Mouse (Mus musculus): ENCODE data around the gene Gm16223.

- no peak for TF ChIP-seq GATA1 (IDR thresholded peaks at IDR 0.05; ENCODE audit: low read length)
- no peak for TF ChIP-seq TAL1 (IDR thresholded peaks at IDR 0.05; ENCODE audit: low read length)
Measured at GRCm38 (mm10) chr5:42250376-42250775, 182.6 kb downstream of the Gm16223 start.
